Mouse (Mus musculus): ENCODE measurements around the gene Prl2b1. TPM values are rescaled to one million over a fixed set of nuclear protein-coding genes. Genes with fewer than 3 reads are reported as not detected.

Prl2b1 gene
- not detected for total RNA-seq (2021)

DNA sequence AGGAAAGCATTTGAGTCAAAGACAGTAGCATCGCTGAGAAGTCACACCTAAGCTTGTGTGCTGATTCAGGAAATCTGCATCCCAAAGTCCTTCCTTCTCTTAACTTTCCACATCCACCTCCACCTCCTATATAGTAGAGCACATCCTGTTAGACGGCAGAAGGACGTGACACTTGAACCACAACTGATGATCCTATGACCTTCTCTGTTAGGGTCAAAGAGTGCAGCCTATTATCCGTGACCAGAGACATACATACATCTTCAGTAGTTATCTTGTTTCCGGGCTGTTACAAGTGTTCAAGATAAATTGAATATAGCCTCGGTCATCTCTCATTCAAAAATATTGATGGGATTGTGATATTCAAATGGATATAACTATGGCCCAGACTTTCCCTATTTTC, at the start of gene Prl2b1:
TSS of gene Prl2b1 (minus strand) at position 101 of the 400 bp plus-strand sequence.
- intact Hi-C loops (cut with DNase I), result no loop called here
- no peak for DNase-seq

DNA sequence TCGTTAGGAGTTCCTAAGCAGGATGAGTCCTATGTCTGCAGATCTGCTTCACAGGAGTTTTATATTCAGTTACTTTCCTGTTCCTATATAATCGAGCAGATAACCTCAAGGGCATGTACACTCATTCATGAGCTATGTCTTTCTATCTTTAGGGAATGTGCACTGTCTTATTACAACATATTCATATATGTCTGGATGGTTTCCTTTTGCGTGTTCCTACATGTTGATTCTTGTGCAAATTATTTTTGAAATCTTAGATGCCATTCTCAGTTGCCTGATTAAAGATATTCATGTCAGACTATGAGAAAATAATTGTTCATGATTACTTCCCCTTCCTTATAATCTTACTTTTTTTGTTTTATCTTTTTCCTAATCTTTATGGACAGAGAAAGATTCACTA, 47.9 kb upstream of the Prl2b1 start, which contains the start of gene Prl8a6:
TSS of gene Prl8a6 (minus strand) at position 101 of the 400 bp plus-strand sequence.
- no peak for DNase-seq
- intact Hi-C loops (cut with DNase I), result no loop called here

DNA sequence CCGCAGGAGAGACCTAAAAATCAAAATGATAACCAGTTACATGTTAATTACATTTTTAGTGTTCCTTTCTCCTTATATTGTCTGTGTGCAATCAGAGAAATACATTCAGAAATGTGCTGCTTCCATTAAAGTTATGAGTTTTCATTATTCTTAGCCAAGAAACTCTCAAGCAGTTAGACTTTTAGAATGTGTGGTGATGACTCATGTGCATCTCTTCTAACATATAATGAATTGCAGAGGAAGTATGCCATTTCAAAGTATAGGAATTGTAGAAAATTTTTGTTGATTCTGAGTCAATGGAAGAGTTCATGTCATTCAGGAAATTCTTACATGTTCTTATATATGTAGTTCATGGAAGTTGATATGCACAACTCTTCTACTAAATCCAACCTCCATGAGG, 42.5 kb upstream of the Prl2b1 start:
- no peak for DNase-seq
- intact Hi-C loops (cut with DNase I), result no loop called here

DNA sequence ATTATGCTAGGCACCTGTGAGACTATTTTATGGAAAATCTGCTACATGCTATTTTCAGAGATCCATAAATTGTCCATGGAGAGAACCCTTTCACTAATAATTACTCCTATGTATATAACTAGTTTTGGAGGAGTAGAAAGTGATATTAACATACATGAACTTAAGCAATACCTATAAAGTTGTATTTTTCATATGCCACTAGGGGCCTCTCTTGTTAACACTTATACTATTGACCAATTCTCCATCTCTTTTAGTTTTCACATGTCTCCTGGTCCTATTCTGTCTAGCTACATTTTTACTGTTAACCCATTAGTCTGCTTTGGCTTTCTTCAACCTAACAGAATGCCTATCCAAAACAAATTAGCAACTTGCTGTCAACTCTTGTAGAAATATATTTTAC, 23.0 kb upstream of the Prl2b1 start:
- no peak for DNase-seq
- intact Hi-C loops (cut with DNase I), result no loop called here

DNA sequence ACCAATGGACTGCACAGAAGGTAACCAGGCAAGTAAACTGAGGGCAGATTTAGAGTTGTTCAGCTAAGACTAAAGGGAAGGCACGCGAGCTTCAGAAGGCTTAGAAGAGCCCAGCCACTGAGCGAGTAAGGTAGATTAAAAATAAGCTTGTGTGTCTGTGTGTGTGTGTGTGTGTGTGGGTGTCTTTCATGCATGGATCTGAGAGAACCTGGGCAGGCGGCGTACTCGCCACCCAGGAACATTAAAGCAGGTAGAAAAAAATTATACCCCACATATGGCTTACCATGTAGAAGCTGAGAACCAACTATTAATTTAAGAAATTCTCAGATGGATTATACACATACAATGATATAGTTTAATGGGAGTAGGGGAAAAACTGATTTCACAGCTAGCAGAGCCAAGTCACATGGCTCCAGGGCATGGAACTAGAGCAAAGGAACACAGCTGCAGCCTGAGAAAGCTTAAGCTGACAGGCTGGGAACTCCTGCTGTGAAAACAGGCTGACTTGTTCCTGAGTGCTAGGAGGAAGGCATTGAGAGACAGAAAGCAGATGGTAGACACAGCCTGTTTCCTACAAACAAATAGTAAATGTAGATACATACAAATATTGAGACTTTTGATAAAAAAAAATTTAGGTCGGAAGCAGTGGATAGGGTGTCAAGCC, 8.5 kb upstream of the Prl2b1 start:
- no peak for DNase-seq
- intact Hi-C loops (cut with DNase I), result no loop called here

DNA sequence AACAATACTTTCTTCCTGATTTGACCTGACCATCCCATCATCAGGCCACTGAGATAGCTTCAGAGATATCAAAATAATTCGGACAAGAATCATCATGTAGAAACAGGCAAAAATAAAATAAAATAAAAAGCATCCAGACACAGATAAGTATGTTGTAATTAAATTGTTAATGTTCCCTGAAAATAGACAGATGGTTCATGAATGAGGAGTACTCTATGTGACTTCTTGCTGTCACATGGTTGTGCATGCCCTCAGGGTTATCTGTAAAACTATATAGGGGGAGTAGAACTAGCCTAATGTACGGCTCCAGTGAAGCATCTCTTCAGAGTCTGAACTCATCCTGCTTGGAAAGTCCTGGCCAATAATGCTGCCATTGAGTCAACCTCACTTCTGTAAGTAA, 45.3 kb downstream of the Prl2b1 start, which contains the start of gene Prl8a2:
TSS of gene Prl8a2 (plus strand) at position 301 of the 400 bp plus-strand sequence.
- intact Hi-C loops (cut with DNase I), result loop anchor here (10.0 kb wide), 1 partner anchor 1349 kb away; no protein-coding TSS in a partner anchor
- DNase-seq, result no peak

DNA sequence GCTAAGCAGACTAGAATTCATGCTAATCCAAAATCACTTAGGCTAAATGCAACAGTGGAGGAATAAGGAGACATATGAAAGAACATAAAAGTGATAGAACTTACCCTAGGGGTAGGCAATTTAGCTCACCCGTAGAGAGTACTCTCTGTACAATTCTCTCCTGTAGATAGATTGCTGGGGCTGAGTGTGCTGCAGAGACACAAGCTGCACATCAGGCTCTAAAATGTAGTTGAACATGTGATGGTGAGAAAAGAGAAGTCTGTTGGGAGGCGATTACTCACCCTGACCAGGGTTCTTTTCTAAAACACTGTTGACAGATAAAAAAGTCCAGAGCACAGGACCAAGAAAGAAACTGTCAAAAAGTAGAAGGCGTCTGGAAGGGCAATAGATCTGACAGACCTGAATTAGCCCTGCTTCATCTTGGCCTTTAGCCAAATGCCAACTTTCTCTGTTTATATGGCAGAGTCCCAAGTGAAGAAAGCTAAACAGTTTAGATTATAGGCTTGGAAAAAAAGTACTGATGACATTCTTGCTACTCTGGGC, 47.8 kb downstream of the Prl2b1 start:
- no peak for DNase-seq
- intact Hi-C loops (cut with DNase I), result loop anchor here (10.0 kb wide), 1 partner anchor 1352 kb away; no protein-coding TSS in a partner anchor

DNA sequence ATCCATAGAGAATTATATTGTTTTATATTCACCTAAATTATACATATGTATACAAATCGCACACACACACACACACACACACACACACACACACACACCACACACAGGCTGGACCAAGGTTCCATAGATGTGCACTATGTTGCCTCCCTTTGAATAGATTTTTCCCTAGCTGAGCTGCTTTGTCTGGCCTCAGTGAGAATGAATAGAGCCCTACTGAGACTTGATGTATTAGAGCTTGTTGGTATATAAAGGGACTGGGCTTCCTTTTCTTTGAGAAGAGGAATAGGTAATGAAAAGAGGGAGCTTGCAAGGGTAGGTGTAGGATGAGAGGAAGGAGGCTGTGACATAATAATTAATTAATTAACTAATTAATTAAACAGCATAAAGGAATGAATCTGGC, 55.7 kb downstream of the Prl2b1 start:
- intact Hi-C loops (cut with DNase I), result no loop called here
- DNase-seq, result no peak

Other genes starting within 250 kb of the Prl2b1 start
- gene Prl3d3, start 234.1 kb downstream of the Prl2b1 start, total RNA-seq (2021), result not detected
- not detected for gene Prl3c1, start 194.2 kb downstream of the Prl2b1 start, total RNA-seq (2021)
- gene Prl3b1, start 149.0 kb downstream of the Prl2b1 start, total RNA-seq (2021), result not detected
- gene Prl3a1, start 131.4 kb downstream of the Prl2b1 start, total RNA-seq (2021), result not detected
- gene Prl6a1, start 78.2 kb downstream of the Prl2b1 start, total RNA-seq (2021), result not detected
- not detected for gene Prl8a2, start 45.2 kb downstream of the Prl2b1 start, total RNA-seq (2021)
- gene Prl8a6, start 47.8 kb upstream of the Prl2b1 start, total RNA-seq (2021), result not detected
- not detected for gene Prl8a8, start 122.4 kb upstream of the Prl2b1 start, total RNA-seq (2021)
- not detected for gene Prl8a9, start 173.8 kb upstream of the Prl2b1 start, total RNA-seq (2021)
- gene Prl8a1, start 191.3 kb upstream of the Prl2b1 start, total RNA-seq (2021), result not detected
- gene Prl7b1, start 219.7 kb upstream of the Prl2b1 start, total RNA-seq (2021), result not detected